In genomic region chr3:88684980-88685941, GRCm38 (mm10) we compare ENCODE assay signal across 8 mouse cellular contexts. TPM values are rescaled to one million over a fixed set of nuclear protein-coding genes. Genes with fewer than 3 reads are reported as not detected.
A peak's percentile ranks its signal among the peaks of the same experiment; 100 is the strongest.
DNase-seq lines count a peak whose midpoint lies in the region; ATAC-seq lines count a peak whose summit lies in the region.

Gene Khdc4, plus strand, starts transcription at chr3:88685803.

- H3K4me3 ChIP-seq in hindbrain, embryonic 12.5 days, result peak within 1 kb of the TSS; percentile 97

- WGBS in hindbrain, embryonic 12.5 days, result 1% methylated on average over 47 of the region's 47 CpGs

- H3K9me3 ChIP-seq in hindbrain, embryonic 12.5 days (replicated peaks), result no peaks in the 10 kb centered on the region

- ATAC-seq in hindbrain, embryonic 12.5 days (ENCODE audit: low FRiP score), result peak; percentile 99

- no peaks in the 10 kb centered on the region for H3K27me3 ChIP-seq in hindbrain, embryonic 12.5 days

- peak within 1 kb of the TSS; percentile 97 for H3K27ac ChIP-seq in hindbrain, embryonic 12.5 days

- peaks cover 21% of the 10 kb centered on the region for H3K4me1 ChIP-seq in hindbrain, embryonic 12.5 days

- peak within 1 kb of the TSS; percentile 98 for H3K9ac ChIP-seq in hindbrain, embryonic 12.5 days

- DNase-seq in NIH3T3 (ENCODE audit: low read depth), result peak; percentile 98
- DNase-seq in cerebellum, postnatal 10 days, result peak; percentile 96 to 98
- peak; percentile 96 for DNase-seq in frontal cortex, postnatal 10 days (ENCODE audit: low spot score in 2 of 2)
- peak; percentile 94 to 98 for DNase-seq in layer of hippocampus, postnatal 14 days (ENCODE audit: low spot score in 2 of 2)
- peak; percentile 96 for DNase-seq in lung, postnatal 14 days
- DNase-seq in retina, adult 2 months (ENCODE audit: low read depth, low spot score), result peak; percentile 95
- peak; percentile 94 to 97 for DNase-seq in thymus, postnatal 36 days

- H3K36me3 ChIP-seq in hindbrain, embryonic 12.5 days, result peaks cover 19% of the 10 kb centered on the region

- H3K4me2 ChIP-seq in hindbrain, embryonic 12.5 days (replicated peaks), result peak within 1 kb of the TSS; percentile 77

RNA-seq across cellular contexts. Expression of gene Khdc4, which starts in this region (rescaled TPM):
- 117 and 119 TPM in 2 replicates for polyA plus RNA-seq in hindbrain, embryonic 12.5 days (2016; fragmentation: Nextera tagmentation; extraction: Ambion mirVana)
- 10 to 100 TPM; 51.5 to 61.6 TPM for total RNA-seq in layer of hippocampus, postnatal 14 days (2021)

Comparison
In these comparisons a context has a peak if more than half of its experiments do, and no peak if none do; other contexts are left out.
1. Peak in every context shown above with its lines: DNase-seq, ATAC-seq, H3K4me3 ChIP-seq and H3K27ac ChIP-seq.